23 mouse cellular contexts compared by ENCODE assay signal in the genomic region with DNA sequence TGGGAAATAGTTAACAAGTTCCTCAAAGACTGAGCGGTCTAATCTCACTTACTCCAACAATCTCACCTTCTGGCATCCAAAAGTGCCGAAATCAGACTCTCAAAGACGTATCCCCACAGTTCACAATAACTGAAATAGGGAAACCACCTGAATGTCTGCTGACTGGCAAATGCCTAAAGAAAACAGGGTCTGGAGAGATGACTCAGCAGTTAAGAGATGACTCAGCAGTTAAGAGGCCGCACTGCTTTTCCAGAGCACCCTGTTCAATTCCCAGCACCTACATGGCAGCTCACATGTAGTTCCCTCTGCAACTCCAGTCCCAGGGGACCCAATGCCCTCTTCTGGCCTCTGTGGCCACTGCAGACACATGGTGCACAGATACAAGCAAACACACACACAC. TPM values are rescaled to one million over a fixed set of nuclear protein-coding genes. Genes with fewer than 3 reads are reported as not detected.
DNase-seq lines count a peak whose midpoint lies in the region; ATAC-seq lines count a peak whose summit lies in the region.
"Had no signal": no experiment of that assay in that cellular context is flagged by ENCODE, and none has a peak within 500 bp of the region (broad histone marks: within the 10 kb centered on the region; RNA-seq: fewer than 3 reads in every experiment).

No protein-coding gene starts in this region.

- peak; percentile 23 for ATAC-seq in CD4-positive, CD25-positive, alpha-beta regulatory T cell, adult 4 months
- no peak for ATAC-seq in inflammation-experienced regulatory T-cells, adult 6 months
- ATAC-seq: forebrain, embryonic 13.5 days; intestine, embryonic 16.5 days had no signal

- DNase-seq in 3T3-L1 (ENCODE audit: low read depth, low spot score), result peak; percentile 63
- DNase-seq in NIH3T3 (ENCODE audit: low read depth), result peak; percentile 59
- peak; percentile 20 for DNase-seq in c-Kit-positive CD71-positive TER-119-positive erythroid progenitor cells, embryonic 14.5 days (ENCODE audit: low spot score)
- DNase-seq in left cerebral cortex, postnatal 4 days, result no peak
- no peak for DNase-seq in ovary, postnatal 10 days (ENCODE audit: low spot score)
- DNase-seq in urinary bladder, postnatal 10 days (ENCODE audit: low spot score), result no peak
- DNase-seq: adrenal gland, postnatal 36 days; cerebellum, adult 18-20 months; cerebellum, postnatal 14 days; right cerebral cortex, adult 18-20 months; right cerebral cortex, postnatal 4 days; thymus, adult 2 months; thymus, postnatal 4 days had no signal

- intact Hi-C loops in left cerebral cortex, postnatal 4 days (cut with DNase I), result no loop called here

RNA-seq across cellular contexts. Expression of a gene that starts 13.9 kb away (rescaled TPM):
- 10 to 100 TPM; 21.5 to 26.1 TPM for polyA plus RNA-seq in CD4-positive, CD25-positive, alpha-beta regulatory T cell, adult 4 months (2017; shearing (Covaris generic))
- 10 to 100 TPM; 18.8 to 23.0 (median 21.0) TPM for polyA plus RNA-seq in inflammation-experienced regulatory T-cells, adult 6 months (2017; shearing (Covaris generic))
- total RNA-seq in left cerebral cortex, postnatal 4 days (2021), result not detected
- total RNA-seq: adrenal gland, postnatal 36 days; gastrocnemius, adult 18-20 months; midbrain, postnatal 0 days had no signal
- polyA plus RNA-seq: erythroblast, embryonic 14.5 days; forebrain, embryonic 13.5 days; hindbrain, embryonic 15.5 days; liver, adult 2 months; neural tube, embryonic 14.5 days had no signal

RNA-seq across cellular contexts. Expression of a gene that starts 29.3 kb away (rescaled TPM):
- polyA plus RNA-seq in CD4-positive, CD25-positive, alpha-beta regulatory T cell, adult 4 months (2017; shearing (Covaris generic)), result 1 to 10 TPM; 5.4 to 6.1 TPM
- polyA plus RNA-seq in inflammation-experienced regulatory T-cells, adult 6 months (2017; shearing (Covaris generic)), result 1 to 10 TPM; 4.0 to 9.7 (median 9.1) TPM
- total RNA-seq in left cerebral cortex, postnatal 4 days (2021), result 10 to 100 TPM; 73.2 to 80.2 TPM

Comparison
In these comparisons a context has a peak if more than half of its experiments do, and no peak if none do; other contexts are left out.
1. DNase-seq: peak in 3T3-L1 (single experiment), NIH3T3 (single experiment) and c-Kit-positive CD71-positive TER-119-positive erythroid progenitor cells, embryonic 14.5 days (single experiment); none in left cerebral cortex, postnatal 4 days (single experiment), ovary, postnatal 10 days (single experiment) and urinary bladder, postnatal 10 days (single experiment).